Mouse (Mus musculus): ENCODE data around the gene Gdf3. TPM values are rescaled to one million over a fixed set of nuclear protein-coding genes. Genes with fewer than 3 reads are reported as not detected.
"Not testable (repeated sequence)": the region's sequence is repeated elsewhere in the genome, so short reads cannot be mapped to it uniquely, and the experiment has no call there.

Gdf3 gene
- total RNA-seq, 2 experiments from 2014 or later: not detected

DNA sequence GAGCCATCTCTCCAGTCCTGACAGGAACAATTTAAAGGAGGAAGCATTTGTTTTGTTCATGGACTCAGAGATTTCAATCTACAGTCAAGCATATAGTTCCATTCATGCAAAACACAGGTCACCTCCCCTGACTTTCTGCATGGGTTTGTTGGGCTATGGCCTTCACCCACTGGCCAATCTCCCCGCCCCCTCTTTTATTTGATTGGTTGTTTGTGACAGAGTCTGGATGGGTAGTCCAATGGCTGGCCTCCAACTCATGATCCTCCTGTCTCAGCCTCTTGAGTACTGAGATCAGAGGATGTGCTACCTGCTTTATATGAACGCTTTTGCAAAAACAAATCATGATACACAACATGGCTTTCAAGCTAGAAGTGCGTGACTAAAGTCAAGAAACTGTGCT, 32.9 kb downstream of the Gdf3 start:
- intact Hi-C loops (cut with DNase I): no loop called here
- no peak for DNase-seq (ENCODE audit: extremely low spot score in 1 of 2, low spot score in 2 of 2)

DNA sequence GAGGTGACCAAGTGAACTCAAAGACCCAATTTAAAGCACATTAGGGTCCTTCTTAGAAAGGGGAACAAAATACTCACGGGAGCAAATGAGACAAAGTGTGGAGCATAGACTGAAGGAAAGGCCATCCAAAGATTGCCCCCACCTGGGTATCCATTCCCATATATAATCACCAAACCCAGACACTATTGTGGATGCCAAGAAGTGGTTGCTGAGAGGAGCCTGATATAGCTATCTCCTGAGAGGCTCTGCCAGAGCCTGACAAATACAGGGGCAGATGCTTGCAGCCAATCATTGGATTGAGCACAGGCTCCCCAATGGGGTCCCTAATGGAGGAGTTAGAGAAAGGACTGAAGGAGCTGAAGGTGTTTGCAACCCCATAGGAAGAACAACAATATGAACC, 34.9 kb downstream of the Gdf3 start:
- DNase-seq (ENCODE audit: extremely low spot score in 1 of 2, low spot score in 2 of 2); intact Hi-C loops (cut with DNase I): not testable (repeated sequence)

DNA sequence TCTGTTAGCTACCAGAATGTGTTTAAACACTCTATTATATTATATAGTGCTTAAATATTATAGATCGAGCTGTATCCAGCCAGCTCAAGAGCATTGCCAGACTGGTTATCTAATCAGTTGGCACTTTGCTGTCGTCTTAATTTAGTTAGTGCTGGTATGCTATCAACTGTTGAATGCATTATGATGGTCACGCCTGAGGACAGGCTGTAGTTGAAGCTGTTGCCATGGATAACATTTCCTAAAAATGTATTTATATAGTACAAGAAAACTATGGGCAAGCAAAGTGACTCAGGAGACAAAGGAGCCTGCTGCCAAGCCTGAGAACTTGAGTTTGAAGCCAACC, 38.3 kb downstream of the Gdf3 start:
- intact Hi-C loops (cut with DNase I): no loop called here
- DNase-seq (ENCODE audit: extremely low spot score in 1 of 2, low spot score in 2 of 2): no peak

DNA sequence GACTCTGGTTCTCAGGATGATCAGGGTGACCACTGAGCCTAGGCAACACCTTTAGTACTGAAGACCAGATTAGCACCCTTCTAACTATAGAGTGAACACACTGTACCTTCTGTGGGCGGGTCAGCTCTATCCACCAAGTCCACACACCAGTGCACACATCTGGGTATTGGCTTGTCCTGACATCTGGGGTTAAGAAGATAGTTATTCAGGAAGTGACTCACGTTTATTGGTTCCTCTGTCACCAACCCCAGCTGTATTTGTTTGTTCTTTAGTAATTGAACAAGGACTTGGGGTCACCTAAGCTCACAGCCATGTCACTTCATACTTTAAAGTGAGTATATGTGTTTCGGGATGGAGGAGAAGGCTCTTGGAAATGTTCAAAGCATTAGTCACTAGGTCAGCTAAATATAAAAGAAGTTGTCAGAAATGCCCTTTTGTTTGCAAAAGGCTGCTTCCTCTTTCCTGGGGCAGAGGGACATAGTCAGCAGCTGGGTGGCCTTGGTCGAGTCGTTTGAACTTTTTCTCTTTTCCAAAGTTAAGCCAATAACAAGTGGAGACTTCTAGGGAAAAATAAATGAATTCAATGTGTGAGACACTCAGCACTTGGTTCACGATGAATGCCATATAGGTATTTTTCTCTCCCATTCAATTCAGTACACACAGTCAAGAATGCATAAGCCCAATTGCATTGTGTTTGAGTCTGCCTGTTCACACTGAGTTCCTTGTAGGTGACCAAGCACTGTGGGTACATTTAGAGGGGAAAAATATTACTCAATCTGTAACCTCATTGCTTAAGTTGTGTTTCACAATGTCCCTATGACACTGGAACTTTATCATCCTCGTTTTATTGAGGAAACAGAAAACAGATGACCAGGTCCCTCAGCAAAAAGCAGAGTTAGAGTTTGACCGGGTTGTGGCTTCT, 38.9 kb downstream of the Gdf3 start:
- intact Hi-C loops (cut with DNase I): no loop called here
- DNase-seq (ENCODE audit: extremely low spot score in 1 of 2, low spot score in 2 of 2): no peak

DNA sequence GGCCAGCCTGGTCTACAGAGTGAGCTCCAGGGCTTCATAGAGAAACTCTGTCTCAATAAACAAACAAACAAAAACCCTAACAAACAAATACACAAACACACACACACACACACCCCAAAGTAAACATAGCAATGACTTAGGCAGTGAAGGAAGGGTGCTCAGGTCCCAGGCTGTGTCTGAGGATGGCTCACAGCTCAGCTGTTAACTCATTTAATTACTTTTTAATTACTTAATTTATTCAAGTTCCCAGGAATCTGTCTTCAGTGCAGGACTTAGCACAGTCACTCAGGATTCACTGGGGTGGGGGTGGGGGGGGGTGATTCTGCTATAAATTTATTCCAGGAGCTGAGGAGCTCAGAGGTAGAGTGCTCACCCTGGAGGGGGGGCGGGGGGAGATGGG, 40.1 kb downstream of the Gdf3 start:
- intact Hi-C loops (cut with DNase I): no loop called here
- no peak for DNase-seq (ENCODE audit: extremely low spot score in 1 of 2, low spot score in 2 of 2)

DNA sequence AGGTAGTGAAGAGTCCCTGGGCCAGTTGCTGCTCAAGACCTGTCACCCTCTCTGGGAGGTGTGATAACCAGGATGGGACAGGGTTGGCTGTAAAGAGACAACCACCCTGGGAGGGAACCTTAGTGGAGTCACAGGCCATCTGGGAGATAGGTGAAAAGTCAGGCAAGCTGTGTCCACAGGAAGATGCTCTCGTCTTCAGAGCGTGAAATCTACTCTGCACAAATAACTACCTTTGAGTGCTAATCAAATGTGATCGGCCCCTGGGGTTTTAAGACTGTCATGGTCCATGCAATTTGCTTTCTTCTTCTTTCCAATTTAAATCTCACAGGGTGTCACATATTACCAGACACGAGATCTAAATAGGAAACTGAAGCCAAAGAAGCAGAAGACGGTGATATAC, 40.8 kb downstream of the Gdf3 start:
- DNase-seq (ENCODE audit: extremely low spot score in 1 of 2, low spot score in 2 of 2): no peak
- intact Hi-C loops (cut with DNase I): no loop called here

DNA sequence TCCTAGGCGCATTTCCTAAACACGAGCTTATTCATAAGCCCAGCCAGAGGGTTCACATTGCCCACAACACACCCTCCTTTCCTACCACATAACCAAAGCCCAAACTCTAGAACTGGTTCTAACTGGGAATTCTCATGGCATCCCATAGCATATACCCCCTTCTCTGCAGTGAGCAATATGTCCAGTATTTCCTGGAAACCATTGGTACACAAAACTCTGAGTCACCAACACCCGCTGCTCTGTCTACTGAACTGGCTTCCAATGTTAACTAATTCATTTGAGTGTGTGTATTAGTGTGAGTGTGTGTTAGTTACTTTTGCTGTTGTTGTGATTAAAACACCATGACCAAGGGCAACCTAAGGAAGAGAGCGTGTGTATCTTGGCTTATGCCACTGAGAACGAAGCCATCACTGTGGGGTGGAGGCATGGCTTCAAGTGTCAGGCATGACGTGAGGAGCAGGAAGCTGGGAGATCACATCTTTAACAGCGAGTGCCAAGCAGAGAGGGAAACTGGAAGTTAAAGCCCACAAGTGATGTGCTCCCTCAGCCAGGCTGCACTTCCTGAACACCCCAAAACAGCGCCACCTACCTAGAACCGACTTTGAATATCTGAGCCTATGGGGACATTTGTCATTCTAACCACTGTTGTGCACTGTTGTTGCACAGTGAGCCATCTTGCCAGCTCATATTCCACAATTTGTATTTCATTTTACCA, 44.7 kb downstream of the Gdf3 start:
- intact Hi-C loops (cut with DNase I): no loop called here
- DNase-seq (ENCODE audit: extremely low spot score in 1 of 2, low spot score in 2 of 2): no peak

DNA sequence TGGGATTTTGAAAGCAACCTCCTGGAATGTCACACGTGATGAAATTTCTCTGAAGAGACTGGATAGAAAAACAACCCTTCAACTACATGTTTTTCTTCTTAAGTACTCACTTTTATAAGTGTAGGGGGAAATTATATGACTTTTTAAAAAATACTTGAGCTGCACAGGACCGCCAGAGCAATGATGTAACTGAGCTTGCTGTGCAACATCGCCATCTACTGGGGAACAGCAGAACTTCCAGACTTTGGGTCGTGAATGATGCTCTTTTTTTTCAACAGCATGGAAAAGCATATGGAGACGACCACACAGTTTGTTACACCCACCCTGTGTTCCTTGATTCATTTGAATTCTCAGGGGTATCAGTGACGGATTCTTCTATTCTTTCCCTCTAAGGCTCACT, 47.4 kb downstream of the Gdf3 start:
- DNase-seq (ENCODE audit: extremely low spot score in 1 of 2, low spot score in 2 of 2): peak; percentile 56 to 76
- intact Hi-C loops (cut with DNase I): loop anchor here (5.0 kb wide), 1 partner anchor 35 kb away; no protein-coding TSS in a partner anchor

DNA sequence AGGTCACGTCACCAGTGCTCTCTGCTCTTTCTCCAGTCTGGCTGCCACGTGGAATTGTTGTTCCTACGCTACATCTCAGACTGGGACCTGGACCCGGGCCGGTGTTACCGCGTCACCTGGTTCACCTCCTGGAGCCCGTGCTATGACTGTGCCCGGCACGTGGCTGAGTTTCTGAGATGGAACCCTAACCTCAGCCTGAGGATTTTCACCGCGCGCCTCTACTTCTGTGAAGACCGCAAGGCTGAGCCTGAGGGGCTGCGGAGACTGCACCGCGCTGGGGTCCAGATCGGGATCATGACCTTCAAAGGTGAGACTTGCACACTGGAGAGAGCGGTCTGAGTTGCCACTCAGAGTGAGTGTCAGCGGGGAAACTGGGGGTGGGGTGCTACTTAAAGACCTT, 48.9 kb downstream of the Gdf3 start:
- intact Hi-C loops (cut with DNase I): loop anchor here (5.0 kb wide), 1 partner anchor 34 kb away; no protein-coding TSS in a partner anchor

DNA sequence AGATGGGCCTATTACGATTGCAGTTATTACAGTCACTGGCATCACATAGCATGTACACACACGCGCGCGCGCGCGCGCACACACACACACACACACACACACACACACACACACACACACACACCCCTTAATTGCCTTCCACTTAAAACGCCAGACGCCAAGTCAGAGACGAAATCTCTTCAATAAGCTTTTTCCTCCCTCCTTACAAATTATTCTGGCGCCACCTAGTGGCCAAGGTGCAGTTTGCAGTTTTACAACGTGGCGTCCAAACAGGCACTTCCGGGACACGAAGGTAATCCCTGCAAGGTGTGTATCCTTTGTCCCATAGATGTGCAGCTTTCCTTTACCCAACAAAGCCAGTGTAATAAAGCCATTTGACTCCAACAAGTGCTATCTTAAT, 49.5 kb downstream of the Gdf3 start:
- intact Hi-C loops (cut with DNase I): loop anchor here (5.0 kb wide), 1 partner anchor 33 kb away; no protein-coding TSS in a partner anchor
- DNase-seq (ENCODE audit: extremely low spot score in 1 of 2, low spot score in 2 of 2): peak; percentile 56 to 73

More for the DNA sequence above, 48.9 kb downstream of the Gdf3 start:
- DNase-seq (ENCODE audit: extremely low spot score in 1 of 2, low spot score in 2 of 2): no peak

DNA sequence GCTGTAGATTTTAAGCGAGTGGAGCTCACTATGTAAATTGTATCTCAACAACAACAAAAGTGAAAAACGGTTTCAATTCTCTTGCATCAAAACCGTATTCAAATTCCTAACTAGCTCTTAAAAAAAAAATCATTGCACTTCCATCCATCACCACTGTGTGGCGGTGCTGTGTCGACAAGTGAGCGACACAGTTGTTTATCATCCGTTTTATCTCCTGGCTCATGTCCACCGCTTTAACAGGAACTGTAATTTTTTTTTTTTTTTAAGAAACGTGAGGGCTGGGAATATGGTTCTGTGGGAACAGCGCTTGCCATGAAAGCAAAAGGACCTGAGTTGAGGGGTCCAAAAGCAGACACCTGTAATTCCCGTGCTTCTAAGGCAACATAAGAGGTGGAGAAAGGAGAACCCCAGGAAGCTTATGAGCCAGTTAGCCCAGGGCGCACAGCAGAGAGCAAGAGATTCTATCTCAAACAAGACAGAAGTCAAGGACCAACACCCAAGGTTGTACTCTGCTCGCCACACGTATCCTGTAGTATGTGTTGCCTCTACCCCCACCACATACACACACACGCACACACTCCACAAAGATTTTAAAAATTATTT, 52.8 kb downstream of the Gdf3 start:
- peak; percentile 74 to 82 for DNase-seq (ENCODE audit: extremely low spot score in 1 of 2, low spot score in 2 of 2)
- intact Hi-C loops (cut with DNase I): loop anchor here (2.0 kb wide), 1 partner anchor 60 kb away; no protein-coding TSS in a partner anchor

Other genes starting within 250 kb of the Gdf3 start
- gene Rimklb, start 111.3 kb downstream of the Gdf3 start, total RNA-seq (2021): 100 to 1,000 TPM; 249 to 260 TPM
- gene Mfap5, start 104.2 kb downstream of the Gdf3 start, total RNA-seq (2021): 1 to 10 TPM in 1 of 2 experiments, under 1 TPM in 1; 0.99 to 2.0 TPM
- gene Aicda, start 56.3 kb downstream of the Gdf3 start, total RNA-seq (2021): not detected
- 1 to 10 TPM; 1.4 to 1.7 TPM for gene Apobec1, start 7.6 kb downstream of the Gdf3 start, total RNA-seq (2021)
- not detected for gene Dppa3, start 16.3 kb upstream of the Gdf3 start, total RNA-seq (2021)
- gene Nanog, start 97.4 kb upstream of the Gdf3 start, total RNA-seq (2021): not detected
- gene Slc2a3, start 191.6 kb upstream of the Gdf3 start, total RNA-seq (2021): 100 to 1,000 TPM; 127 to 133 TPM
- gene Foxj2, start 209.8 kb upstream of the Gdf3 start, total RNA-seq (2021): 10 to 100 TPM; 26.7 to 30.3 TPM
- under 1 TPM; 0.89 to 0.97 TPM for gene C3ar1, start 246.1 kb upstream of the Gdf3 start, total RNA-seq (2021)

Measured in left cerebral cortex, postnatal 10 days (tissue).